Mouse (Mus musculus): ENCODE results near the gene Psmc3ip. TPM values are rescaled to one million over a fixed set of nuclear protein-coding genes. Genes with fewer than 3 reads are reported as not detected.

The Psmc3ip gene
- polyA plus RNA-seq, 1 experiment from 2014 or later: 30.8 TPM

DNA sequence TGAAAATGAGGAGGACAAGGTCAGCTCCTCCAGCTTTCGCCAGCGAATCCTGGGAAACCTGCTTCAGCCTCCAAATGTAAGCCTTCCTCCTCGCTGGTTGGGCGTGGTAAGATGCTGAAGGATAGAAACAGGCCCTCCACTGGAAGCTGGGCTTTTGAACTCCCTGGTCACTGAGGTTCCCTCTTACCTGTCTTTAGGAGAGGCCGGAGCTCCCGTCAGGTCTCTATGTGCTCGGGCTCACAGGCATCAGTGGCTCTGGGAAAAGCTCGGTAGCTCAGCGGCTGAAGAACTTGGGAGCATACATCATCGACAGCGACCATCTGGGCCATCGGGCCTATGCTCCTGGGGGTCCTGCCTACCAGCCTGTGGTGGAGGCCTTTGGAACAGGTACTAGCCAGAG, 10.4 kb downstream of the Psmc3ip start:
- ATAC-seq: no peak
- Histone ChIP-seq H3K4me3 (replicated peaks) (no peak overlapping the region), H3K4me1 (replicated peaks) (peaks cover 51% of the 10 kb centered on the region)

DNA sequence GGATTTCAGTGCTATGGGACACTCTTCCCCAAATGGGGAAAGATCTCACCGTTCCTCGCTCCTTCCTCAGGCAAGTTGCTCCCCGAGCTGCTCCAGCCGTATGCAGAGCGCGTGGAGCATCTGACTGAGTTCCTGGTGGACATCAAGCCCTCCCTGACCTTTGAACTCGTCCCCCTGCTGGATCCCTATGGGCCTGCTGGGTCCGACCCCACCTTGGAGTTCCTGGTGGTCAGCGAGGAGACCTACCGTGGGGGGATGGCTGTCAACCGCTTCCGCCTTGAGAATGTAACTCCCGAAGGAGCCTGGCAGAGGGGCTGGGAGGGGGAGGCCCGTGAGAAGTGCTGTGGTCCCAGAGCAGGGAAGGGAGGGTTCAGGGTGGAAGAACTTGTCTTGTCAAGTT, 11.0 kb downstream of the Psmc3ip start:
- H3K27ac ChIP-seq: no peak overlapping the region
- peaks cover 13% of the 10 kb centered on the region for H3K36me3 ChIP-seq
- ATAC-seq: no peak
- H3K4me3 ChIP-seq (replicated peaks): no peak overlapping the region
- H3K9ac ChIP-seq (replicated peaks): no peak overlapping the region; the same call in 1 of the 2 replicates
- no peak overlapping the region for H3K4me2 ChIP-seq (replicated peaks)
- peaks cover 22% of the 10 kb centered on the region for H3K27me3 ChIP-seq
- no peaks in the 10 kb centered on the region for H3K9me3 ChIP-seq
- 84% methylated on average over 14 of the region's 14 CpGs for whole genome bisulfite sequencing
- H3K4me1 ChIP-seq (replicated peaks): peaks cover 55% of the 10 kb centered on the region

More for the DNA sequence above, 10.4 kb downstream of the Psmc3ip start:
- Histone ChIP-seq H3K27me3 (peaks cover 17% of the 10 kb centered on the region), H3K27ac (no peak overlapping the region), H3K9me3 (no peaks in the 10 kb centered on the region), H3K9ac (replicated peaks) (0 out of 2 replicates have a peak overlapping the region, but pooled peaks have one; percentile 11), H3K4me2 (replicated peaks) (no peak overlapping the region), H3K36me3 (peaks cover 19% of the 10 kb centered on the region)
- WGBS: 95% methylated on average over 12 of the region's 12 CpGs

DNA sequence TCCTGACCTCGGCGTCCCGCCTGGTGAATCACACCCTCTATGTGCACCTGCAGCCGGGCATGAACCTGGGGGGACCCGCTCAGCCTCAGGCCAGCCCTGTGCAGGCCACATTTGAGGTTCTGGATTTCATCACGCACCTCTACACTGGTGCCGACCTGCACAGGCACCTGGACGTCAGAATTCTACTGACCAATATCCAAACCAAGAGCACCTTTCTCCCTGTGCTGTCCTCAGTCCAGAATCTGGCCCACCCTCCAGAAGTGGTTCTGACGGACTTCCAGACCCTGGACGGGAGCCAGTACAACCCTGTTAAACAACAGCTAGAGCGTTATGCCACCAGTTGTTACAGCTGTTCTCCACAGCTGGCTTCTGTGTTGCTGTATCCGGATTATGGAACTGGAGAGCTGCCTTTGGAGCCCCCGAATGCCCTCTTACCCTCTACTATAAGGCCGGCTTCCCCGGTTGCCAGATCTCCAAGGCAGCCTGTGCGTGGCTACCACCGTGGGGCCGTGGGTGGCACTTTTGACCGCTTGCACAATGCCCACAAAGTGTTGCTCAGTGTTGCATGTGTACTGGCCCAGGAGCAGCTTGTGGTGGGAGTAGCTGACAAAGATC, 12.0 kb downstream of the Psmc3ip start:
- Histone ChIP-seq H3K36me3 (peaks cover 10% of the 10 kb centered on the region; the same call in 1 of the 2 replicates), H3K27me3 (peaks cover 33% of the 10 kb centered on the region), H3K27ac (peak overlapping the region; percentile 90), H3K4me1 (replicated peaks) (peaks cover 50% of the 10 kb centered on the region), H3K4me2 (replicated peaks) (peak overlapping the region; percentile 93), H3K9ac (replicated peaks) (peak overlapping the region; percentile 93), H3K4me3 (replicated peaks) (peak overlapping the region; percentile 87), H3K9me3 (no peaks in the 10 kb centered on the region)
- ATAC-seq: peak; percentile 40
- WGBS: 39% methylated on average over 19 of the region's 19 CpGs

DNA sequence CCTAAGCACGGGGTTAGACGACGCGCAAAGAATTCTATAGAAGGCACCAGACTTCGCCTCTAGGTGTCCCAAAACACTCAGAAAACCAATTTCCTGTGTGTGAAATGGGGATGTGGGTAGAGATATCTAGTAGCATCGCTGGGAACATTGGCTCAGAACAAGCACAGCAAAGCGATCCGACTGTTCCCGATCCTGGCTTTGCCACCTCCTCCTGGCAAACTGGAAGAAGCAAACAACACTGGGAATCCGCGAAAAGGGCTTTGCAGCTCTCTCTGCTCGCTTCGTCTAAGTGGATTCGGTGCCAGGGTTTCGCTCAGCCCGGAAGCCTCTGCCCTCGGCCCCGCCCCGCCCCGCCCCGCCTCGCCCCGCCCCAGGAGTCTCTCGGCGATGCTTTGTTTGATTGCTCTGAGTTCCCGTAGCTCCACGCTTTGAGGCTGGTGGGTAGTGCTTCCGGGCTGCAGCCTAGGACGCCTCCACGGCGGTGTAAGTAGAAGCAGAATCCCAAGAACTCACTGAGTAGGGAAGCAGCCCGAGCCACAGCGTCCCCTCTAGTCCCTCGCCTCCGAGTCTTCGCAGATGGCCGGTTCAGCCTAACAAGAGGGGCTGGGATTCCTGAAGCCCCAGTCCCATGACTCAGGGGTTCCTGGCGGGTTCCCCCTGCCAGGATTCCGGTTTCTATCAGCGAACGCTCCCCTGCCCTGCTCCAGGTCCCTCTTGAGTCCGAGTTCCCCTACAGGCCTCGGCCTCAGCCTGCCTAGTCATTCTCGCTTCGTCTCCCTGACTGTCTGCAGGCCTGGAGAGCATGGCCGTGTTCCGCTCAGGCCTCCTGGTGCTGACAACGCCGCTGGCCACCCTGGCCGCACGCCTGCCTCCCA, 12.8 kb downstream of the Psmc3ip start, which contains the start of gene Coasy:
Coasy (plus strand) TSS at position 358 of the 875 bp plus-strand sequence.
- peak; percentile 87 for ATAC-seq
- H3K27me3 ChIP-seq: peaks cover 40% of the 10 kb centered on the region
- H3K9me3 ChIP-seq: no peaks in the 10 kb centered on the region
- peak within 1 kb of the TSS; percentile 93 for H3K4me2 ChIP-seq (replicated peaks)
- peaks cover 11% of the 10 kb centered on the region; the same call in 1 of the 2 replicates for H3K36me3 ChIP-seq
- peaks cover 43% of the 10 kb centered on the region for H3K4me1 ChIP-seq (replicated peaks)
- H3K4me3 ChIP-seq (replicated peaks): peak within 1 kb of the TSS; percentile 87
- peak within 1 kb of the TSS; percentile 93 for H3K9ac ChIP-seq (replicated peaks)
- WGBS: under 1% methylated on average over 51 of the region's 51 CpGs
- H3K27ac ChIP-seq: peak within 1 kb of the TSS; percentile 90

DNA sequence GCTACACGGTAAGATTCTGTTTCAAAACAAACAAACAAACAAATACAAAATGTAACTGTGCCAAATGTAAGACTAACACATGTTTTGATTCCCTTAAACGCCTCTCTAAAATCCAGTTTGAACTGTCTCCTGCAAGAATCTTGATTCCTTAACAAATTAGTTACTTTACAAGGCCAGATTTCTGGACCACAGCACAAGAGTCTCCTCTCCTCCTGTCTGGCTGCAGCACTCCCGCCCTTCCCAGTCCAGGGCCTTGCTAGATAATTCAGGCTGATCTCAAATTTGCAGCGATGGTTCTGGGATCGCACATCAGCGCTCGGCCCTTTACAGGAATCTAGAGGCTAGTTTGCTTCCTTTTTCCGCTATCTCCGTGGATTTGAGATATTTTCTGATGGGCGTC, 13.6 kb downstream of the Psmc3ip start:
- Histone ChIP-seq H3K27ac (peak overlapping the region; percentile 90), H3K4me2 (replicated peaks) (peak overlapping the region; percentile 93), H3K27me3 (peaks cover 48% of the 10 kb centered on the region), H3K4me1 (replicated peaks) (peaks cover 41% of the 10 kb centered on the region), H3K9me3 (no peaks in the 10 kb centered on the region), H3K4me3 (replicated peaks) (peak overlapping the region; percentile 87), H3K9ac (replicated peaks) (peak overlapping the region; percentile 93), H3K36me3 (peaks cover 19% of the 10 kb centered on the region; the same call in 1 of the 2 replicates)
- ATAC-seq: no peak
- 6% methylated on average over 10 of the region's 10 CpGs for WGBS

DNA sequence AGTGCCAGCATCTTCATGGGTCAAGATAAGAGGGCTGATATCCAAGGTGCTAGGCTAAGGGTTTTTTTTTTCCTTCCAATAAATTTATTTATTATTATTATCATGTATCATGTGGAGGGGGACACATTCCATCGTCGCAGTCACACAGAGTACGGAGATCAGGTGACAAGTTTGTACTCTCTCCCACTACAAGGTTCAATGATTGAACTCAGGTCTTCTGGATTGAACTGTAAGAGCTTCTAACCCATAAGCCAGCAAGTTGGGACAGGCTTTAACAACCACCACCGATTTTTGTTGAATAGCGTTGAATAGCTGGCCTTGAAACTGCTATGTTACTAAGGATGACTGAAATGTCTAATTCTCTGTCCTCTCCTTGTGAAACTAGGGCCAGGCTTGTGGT, 14.8 kb downstream of the Psmc3ip start:
- H3K27ac ChIP-seq: no peak overlapping the region
- H3K36me3 ChIP-seq: peaks cover 16% of the 10 kb centered on the region; the same call in 1 of the 2 replicates
- H3K4me1 ChIP-seq (replicated peaks): peaks cover 29% of the 10 kb centered on the region
- no peak for ATAC-seq
- WGBS: 68% methylated on average over 5 of the region's 5 CpGs
- no peak overlapping the region for H3K9ac ChIP-seq (replicated peaks)
- no peak overlapping the region for H3K4me3 ChIP-seq (replicated peaks)
- peaks cover 53% of the 10 kb centered on the region for H3K27me3 ChIP-seq
- H3K4me2 ChIP-seq (replicated peaks): no peak overlapping the region
- no peaks in the 10 kb centered on the region for H3K9me3 ChIP-seq

DNA sequence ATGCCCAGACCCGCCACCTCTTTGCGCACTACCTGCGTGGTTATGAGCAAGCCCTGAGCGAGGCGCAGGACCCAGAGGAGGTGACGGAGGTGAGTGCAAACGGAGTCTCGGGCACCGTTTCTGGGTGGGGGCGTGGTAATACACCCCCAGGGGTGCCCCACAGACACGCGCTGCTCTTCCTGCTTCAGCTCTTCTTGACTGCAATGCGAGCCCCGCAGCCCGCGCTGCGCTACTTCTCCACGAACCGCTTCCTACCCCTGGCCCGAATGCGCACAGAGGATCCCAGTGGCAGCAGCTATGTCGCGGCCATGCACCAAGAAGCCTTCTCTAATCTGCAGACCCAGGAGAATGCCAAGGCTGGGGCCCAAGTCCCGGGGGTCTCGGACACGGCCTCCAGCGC, 15.5 kb downstream of the Psmc3ip start:
- Histone ChIP-seq H3K27me3 (peaks cover 53% of the 10 kb centered on the region), H3K9ac (replicated peaks) (no peak overlapping the region; the same call in 1 of the 2 replicates)

DNA sequence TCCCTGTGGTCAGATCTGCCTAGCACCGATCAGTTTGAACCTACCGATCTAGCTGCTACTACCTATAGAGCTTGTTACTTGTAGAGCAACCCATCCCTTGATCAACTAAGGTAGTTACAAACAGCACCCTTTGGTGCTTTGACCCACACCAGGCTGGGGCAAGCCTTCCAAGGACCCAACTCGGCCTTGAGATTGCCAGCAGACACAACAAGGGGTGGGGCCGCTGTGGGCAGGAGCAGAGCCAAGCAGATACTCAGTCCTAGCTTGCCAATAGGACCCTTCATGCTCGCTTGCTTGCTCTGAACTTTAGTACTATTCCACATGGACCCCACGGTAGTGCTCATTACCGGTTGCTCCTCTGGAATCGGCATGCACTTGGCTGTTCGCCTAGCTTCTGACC, 17.1 kb downstream of the Psmc3ip start, which contains the start of gene Hsd17b1:
Hsd17b1 (plus strand) TSS at position 291 of the 400 bp plus-strand sequence.
- peaks cover 17% of the 10 kb centered on the region for H3K4me1 ChIP-seq (replicated peaks)
- no peak for ATAC-seq
- H3K36me3 ChIP-seq: 0 out of 2 replicates have a peak, but pooled peaks cover 10% of the 10 kb centered on the region
- H3K27me3 ChIP-seq: peaks cover 53% of the 10 kb centered on the region
- WGBS: 65% methylated on average over 9 of the region's 9 CpGs
- no peak within 1 kb of the TSS for H3K27ac ChIP-seq
- no peak within 1 kb of the TSS for H3K9ac ChIP-seq (replicated peaks)
- H3K9me3 ChIP-seq: no peaks in the 10 kb centered on the region
- H3K4me2 ChIP-seq (replicated peaks): no peak within 1 kb of the TSS
- no peak within 1 kb of the TSS for H3K4me3 ChIP-seq (replicated peaks)

More for the DNA sequence above, 15.5 kb downstream of the Psmc3ip start:
- WGBS: 2% methylated on average over 27 of the region's 27 CpGs
- no peak overlapping the region for H3K27ac ChIP-seq
- peak overlapping the region; percentile 9; the same call in 1 of the 2 replicates for H3K4me3 ChIP-seq (replicated peaks)
- H3K4me1 ChIP-seq (replicated peaks): peaks cover 29% of the 10 kb centered on the region
- no peak for ATAC-seq
- H3K9me3 ChIP-seq: no peaks in the 10 kb centered on the region
- 0 out of 2 replicates have a peak overlapping the region, but pooled peaks have one; percentile 15 for H3K4me2 ChIP-seq (replicated peaks)
- H3K36me3 ChIP-seq: 0 out of 2 replicates have a peak, but pooled peaks cover 11% of the 10 kb centered on the region

DNA sequence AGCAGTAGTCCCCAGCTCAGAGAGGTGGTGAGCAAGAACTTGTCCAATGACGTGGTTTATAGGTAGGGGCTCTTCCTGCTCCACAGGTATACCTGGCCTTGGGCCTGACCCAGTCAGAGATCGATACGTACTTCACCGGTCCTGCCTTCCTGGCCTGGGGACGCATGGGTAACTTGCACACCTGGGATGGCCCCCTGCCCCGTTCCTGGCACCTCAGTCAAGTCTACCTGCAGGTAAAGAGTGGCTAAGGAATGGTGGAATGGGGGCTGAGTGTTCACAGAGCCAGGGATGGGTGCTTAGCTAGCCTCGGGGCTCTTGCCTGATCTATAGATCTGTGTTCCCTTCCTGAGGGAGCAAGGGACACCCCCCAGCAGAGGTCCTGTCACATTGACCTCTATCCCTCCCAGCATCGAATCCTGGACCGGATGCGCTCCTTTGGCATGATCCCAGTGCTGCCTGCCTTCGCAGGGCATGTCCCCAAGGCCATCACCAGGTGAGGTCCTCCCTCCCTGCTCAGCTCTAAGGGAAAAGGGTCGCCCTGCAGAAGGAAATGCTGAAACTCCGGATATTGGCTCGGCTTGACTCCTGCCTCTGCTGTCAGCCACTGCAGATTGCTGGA, 23.3 kb downstream of the Psmc3ip start:
- 73% methylated on average over 14 of the region's 14 CpGs for WGBS
- Histone ChIP-seq H3K9me3 (no peaks in the 10 kb centered on the region), H3K9ac (replicated peaks) (no peak overlapping the region), H3K4me3 (replicated peaks) (no peak overlapping the region), H3K36me3 (0 out of 2 replicates have a peak, but pooled peaks cover 4% of the 10 kb centered on the region), H3K27ac (no peak overlapping the region), H3K4me2 (replicated peaks) (no peak overlapping the region), H3K4me1 (replicated peaks) (peaks cover 16% of the 10 kb centered on the region), H3K27me3 (peaks cover 17% of the 10 kb centered on the region)
- no peak for ATAC-seq

DNA sequence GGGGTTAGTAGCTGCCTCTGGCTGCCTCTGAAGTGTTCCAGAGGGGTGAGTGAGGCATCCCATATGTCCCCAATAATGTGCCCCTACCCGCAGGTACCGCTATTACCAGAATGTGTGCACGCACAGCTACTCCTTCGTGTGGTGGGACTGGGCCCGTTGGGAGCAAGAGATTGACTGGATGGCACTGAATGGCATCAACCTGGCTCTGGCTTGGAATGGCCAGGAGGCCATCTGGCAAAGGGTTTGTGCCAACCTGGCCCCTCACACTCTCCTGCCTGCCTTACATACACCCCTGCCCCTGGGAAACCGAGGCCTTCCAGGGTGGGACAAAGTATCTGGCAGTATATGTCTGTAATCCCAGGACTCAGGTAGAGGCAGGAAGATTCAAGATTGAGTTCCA, 24.2 kb downstream of the Psmc3ip start:
- Histone ChIP-seq H3K4me3 (replicated peaks) (peak overlapping the region; percentile 80), H3K27ac (no peak overlapping the region), H3K9me3 (no peaks in the 10 kb centered on the region), H3K27me3 (peaks cover 10% of the 10 kb centered on the region; the same call in 1 of the 2 replicates), H3K9ac (replicated peaks) (peak overlapping the region; percentile 92), H3K36me3 (no peaks in the 10 kb centered on the region), H3K4me2 (replicated peaks) (peak overlapping the region; percentile 96), H3K4me1 (replicated peaks) (peaks cover 21% of the 10 kb centered on the region)
- WGBS: 76% methylated on average over 6 of the region's 6 CpGs
- ATAC-seq: no peak

DNA sequence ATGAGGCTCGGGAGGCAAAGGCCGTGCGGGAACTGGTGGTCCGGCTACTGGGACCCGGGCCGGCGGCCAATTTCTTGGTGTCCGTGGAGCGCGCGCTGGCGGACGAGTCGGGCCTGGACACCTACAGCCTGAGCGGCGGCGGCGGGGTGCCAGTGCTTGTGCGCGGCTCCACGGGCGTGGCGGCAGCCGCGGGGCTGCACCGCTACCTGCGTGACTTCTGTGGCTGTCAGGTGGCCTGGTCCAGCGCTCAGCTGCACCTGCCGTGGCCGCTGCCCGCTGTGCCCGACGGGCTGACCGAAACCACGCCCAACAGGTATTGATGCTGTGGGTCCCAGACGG, 25.1 kb downstream of the Psmc3ip start:
- Histone ChIP-seq H3K4me3 (replicated peaks) (peak overlapping the region; percentile 80), H3K4me2 (replicated peaks) (peak overlapping the region; percentile 96), H3K9ac (replicated peaks) (peak overlapping the region; percentile 92), H3K27ac (peak overlapping the region; percentile 69), H3K36me3 (no peaks in the 10 kb centered on the region), H3K27me3 (peaks cover 10% of the 10 kb centered on the region; the same call in 1 of the 2 replicates), H3K9me3 (no peaks in the 10 kb centered on the region), H3K4me1 (replicated peaks) (peaks cover 21% of the 10 kb centered on the region)
- ATAC-seq: peak; percentile 78
- under 1% methylated on average over 36 of the region's 36 CpGs for WGBS
